Mouse (Mus musculus) hindlimb bud, embryonic 11.5 days (tissue): Measurements from ENCODE around the gene Hlcs.
"Not testable (repeated sequence)": the region's sequence is repeated elsewhere in the genome, so short reads cannot be mapped to it uniquely, and the experiment has no call there.

ENCODE experiments used
- DNase-seq: peaks from one replicate; pipeline ENCODE4 v3.0.0-alpha.2; 2012; ENCODE audit warnings: low read depth, low spot score; ENCODE audit errors: extremely low spot score

Gene Hlcs

GRCm38 (mm10) chr16:94313229-94314030 is at the start of gene Hlcs:
Gene Hlcs, minus strand, starts transcription at chr16:94313571.
- DNase-seq, result no peak

- no peak for DNase-seq
Measured at GRCm38 (mm10) chr16:94362174-94362873, 49.0 kb upstream of the Hlcs start.

GRCm38 (mm10) chr16:94360578-94361350 is 47.4 kb upstream of the Hlcs start:
- DNase-seq, result no peak

GRCm38 (mm10) chr16:94358091-94358490 is 44.7 kb upstream of the Hlcs start:
- DNase-seq, result no peak

- no peak for DNase-seq
Measured at GRCm38 (mm10) chr16:94356776-94357494, 43.6 kb upstream of the Hlcs start.

GRCm38 (mm10) chr16:94356046-94356445 is 42.7 kb upstream of the Hlcs start:
- no peak for DNase-seq

GRCm38 (mm10) chr16:94354450-94354849 is 41.1 kb upstream of the Hlcs start:
- DNase-seq, result no peak

- no peak for DNase-seq
Measured at GRCm38 (mm10) chr16:94350287-94350677, 36.9 kb upstream of the Hlcs start.

- no peak for DNase-seq
Measured at GRCm38 (mm10) chr16:94349588-94350286, 36.4 kb upstream of the Hlcs start.

GRCm38 (mm10) chr16:94348779-94349178 is 35.4 kb upstream of the Hlcs start:
- no peak for DNase-seq

- no peak for DNase-seq
Measured at GRCm38 (mm10) chr16:94347080-94347731, 33.8 kb upstream of the Hlcs start.

GRCm38 (mm10) chr16:94345733-94346132 is 32.4 kb upstream of the Hlcs start:
- no peak for DNase-seq

GRCm38 (mm10) chr16:94339164-94340160 is 26.1 kb upstream of the Hlcs start:
- DNase-seq, result not testable (repeated sequence)

- no peak for DNase-seq
Measured at GRCm38 (mm10) chr16:94335656-94336055, 22.3 kb upstream of the Hlcs start.

- no peak for DNase-seq
Measured at GRCm38 (mm10) chr16:94331886-94332252, 18.5 kb upstream of the Hlcs start.

GRCm38 (mm10) chr16:94331233-94331885 is 18.0 kb upstream of the Hlcs start:
- DNase-seq, result no peak

GRCm38 (mm10) chr16:94330429-94330828 is 17.1 kb upstream of the Hlcs start:
- no peak for DNase-seq
